Mouse (Mus musculus): ENCODE measurements around the gene Pacsin2. TPM values are rescaled to one million over a fixed set of nuclear protein-coding genes. Genes with fewer than 3 reads are reported as not detected.

Pacsin2 gene
- polyA plus RNA-seq, 1 experiment from 2014 or later, result 17.7 TPM

GRCm38 (mm10) chr15:83497299-83497698 is 32.9 kb upstream of the Pacsin2 start:
- DNase-seq (no peak), ATAC-seq (ENCODE audit: low FRiP score, low TSS enrichment) (no peak)
- 93% methylated on average over 6 of the region's 6 CpGs for WGBS
- Histone ChIP-seq H3K4me3 (replicated peaks; ENCODE audit: low read depth, low read length) (no peak overlapping the region), H3K9me3 (ENCODE audit: control insufficient read depth, low read length) (no peaks in the 10 kb centered on the region), H3K36me3 (ENCODE audit: control insufficient read depth, insufficient read depth, low read length) (peaks cover 95% of the 10 kb centered on the region), H3K9ac (replicated peaks; ENCODE audit: low read length) (no peak overlapping the region), H3K4me2 (ENCODE audit: low read length) (no peak overlapping the region), H3K27ac (replicated peaks; ENCODE audit: low read depth, low read length) (no peak overlapping the region), H3K4me1 (ENCODE audit: control insufficient read depth, insufficient read depth, low read length) (no peaks in the 10 kb centered on the region), H3K27me3 (ENCODE audit: control insufficient read depth, insufficient read depth, low read length) (no peaks in the 10 kb centered on the region)

- no peaks in the 10 kb centered on the region for H3K9me3 ChIP-seq (ENCODE audit: control insufficient read depth, low read length)
- H3K4me1 ChIP-seq (ENCODE audit: control insufficient read depth, insufficient read depth, low read length), result no peaks in the 10 kb centered on the region
- peaks cover 99% of the 10 kb centered on the region for H3K36me3 ChIP-seq (ENCODE audit: control insufficient read depth, insufficient read depth, low read length)
- DNase-seq, result no peak
- H3K4me3 ChIP-seq (replicated peaks; ENCODE audit: low read depth, low read length), result no peak overlapping the region
- no peaks in the 10 kb centered on the region for H3K27me3 ChIP-seq (ENCODE audit: control insufficient read depth, insufficient read depth, low read length)
- H3K27ac ChIP-seq (replicated peaks; ENCODE audit: low read depth, low read length), result no peak overlapping the region
- no peak for ATAC-seq (ENCODE audit: low FRiP score, low TSS enrichment)
- no peak overlapping the region for H3K9ac ChIP-seq (replicated peaks; ENCODE audit: low read length)
- 75% methylated on average over 22 of the region's 22 CpGs for WGBS
- no peak overlapping the region for H3K4me2 ChIP-seq (ENCODE audit: low read length)
Measured at GRCm38 (mm10) chr15:83495787-83496367, 31.5 kb upstream of the Pacsin2 start.

- no peak for ATAC-seq (ENCODE audit: low FRiP score, low TSS enrichment)
- no peak overlapping the region for H3K27ac ChIP-seq (replicated peaks; ENCODE audit: low read depth, low read length)
- no peak for DNase-seq
- no peak overlapping the region for H3K9ac ChIP-seq (replicated peaks; ENCODE audit: low read length)
- no peak overlapping the region for H3K4me3 ChIP-seq (replicated peaks; ENCODE audit: low read depth, low read length)
- peaks cover 99% of the 10 kb centered on the region for H3K36me3 ChIP-seq (ENCODE audit: control insufficient read depth, insufficient read depth, low read length)
- 86% methylated on average over 3 of the region's 3 CpGs for WGBS
- H3K4me2 ChIP-seq (ENCODE audit: low read length), result no peak overlapping the region
- no peaks in the 10 kb centered on the region for H3K27me3 ChIP-seq (ENCODE audit: control insufficient read depth, insufficient read depth, low read length)
- no peaks in the 10 kb centered on the region for H3K4me1 ChIP-seq (ENCODE audit: control insufficient read depth, insufficient read depth, low read length)
- no peaks in the 10 kb centered on the region for H3K9me3 ChIP-seq (ENCODE audit: control insufficient read depth, low read length)
Measured at GRCm38 (mm10) chr15:83495195-83495594, 30.8 kb upstream of the Pacsin2 start.

- H3K9me3 ChIP-seq (ENCODE audit: control insufficient read depth, low read length), result no peaks in the 10 kb centered on the region
- H3K9ac ChIP-seq (replicated peaks; ENCODE audit: low read length), result no peak overlapping the region
- peaks cover 99% of the 10 kb centered on the region for H3K36me3 ChIP-seq (ENCODE audit: control insufficient read depth, insufficient read depth, low read length)
- 84% methylated on average over 6 of the region's 6 CpGs for WGBS
- no peak overlapping the region for H3K4me3 ChIP-seq (replicated peaks; ENCODE audit: low read depth, low read length)
- H3K27me3 ChIP-seq (ENCODE audit: control insufficient read depth, insufficient read depth, low read length), result no peaks in the 10 kb centered on the region
- no peak overlapping the region for H3K4me2 ChIP-seq (ENCODE audit: low read length)
- ATAC-seq (ENCODE audit: low FRiP score, low TSS enrichment) (no peak), DNase-seq (no peak)
- no peak overlapping the region for H3K27ac ChIP-seq (replicated peaks; ENCODE audit: low read depth, low read length)
- no peaks in the 10 kb centered on the region for H3K4me1 ChIP-seq (ENCODE audit: control insufficient read depth, insufficient read depth, low read length)
Measured at GRCm38 (mm10) chr15:83494572-83494920, 30.1 kb upstream of the Pacsin2 start.

GRCm38 (mm10) chr15:83493856-83494571 is 29.6 kb upstream of the Pacsin2 start:
- Histone ChIP-seq H3K4me1 (ENCODE audit: control insufficient read depth, insufficient read depth, low read length) (no peaks in the 10 kb centered on the region), H3K27ac (replicated peaks; ENCODE audit: low read depth, low read length) (no peak overlapping the region), H3K9ac (replicated peaks; ENCODE audit: low read length) (no peak overlapping the region), H3K27me3 (ENCODE audit: control insufficient read depth, insufficient read depth, low read length) (no peaks in the 10 kb centered on the region), H3K4me3 (replicated peaks; ENCODE audit: low read depth, low read length) (no peak overlapping the region), H3K36me3 (ENCODE audit: control insufficient read depth, insufficient read depth, low read length) (peaks cover 99% of the 10 kb centered on the region), H3K4me2 (ENCODE audit: low read length) (no peak overlapping the region), H3K9me3 (ENCODE audit: control insufficient read depth, low read length) (no peaks in the 10 kb centered on the region)
- 93% methylated on average over 7 of the region's 7 CpGs for WGBS
- ATAC-seq (ENCODE audit: low FRiP score, low TSS enrichment) (no peak), DNase-seq (no peak)

GRCm38 (mm10) chr15:83491891-83492290 is 27.5 kb upstream of the Pacsin2 start:
- no peak overlapping the region for H3K4me2 ChIP-seq (ENCODE audit: low read length)
- ATAC-seq (ENCODE audit: low FRiP score, low TSS enrichment), result no peak
- WGBS, result 93% methylated on average over 5 of the region's 5 CpGs

GRCm38 (mm10) chr15:83489471-83489870 is 25.1 kb upstream of the Pacsin2 start:
- H3K27me3 ChIP-seq (ENCODE audit: control insufficient read depth, insufficient read depth, low read length), result no peaks in the 10 kb centered on the region
- no peaks in the 10 kb centered on the region for H3K9me3 ChIP-seq (ENCODE audit: control insufficient read depth, low read length)
- H3K27ac ChIP-seq (replicated peaks; ENCODE audit: low read depth, low read length), result no peak overlapping the region
- H3K4me3 ChIP-seq (replicated peaks; ENCODE audit: low read depth, low read length), result no peak overlapping the region
- peaks cover 93% of the 10 kb centered on the region for H3K36me3 ChIP-seq (ENCODE audit: control insufficient read depth, insufficient read depth, low read length)
- WGBS, result 96% methylated on average over 20 of the region's 20 CpGs
- ATAC-seq (ENCODE audit: low FRiP score, low TSS enrichment) (no peak), DNase-seq (no peak)
- H3K4me2 ChIP-seq (ENCODE audit: low read length), result no peak overlapping the region
- H3K9ac ChIP-seq (replicated peaks; ENCODE audit: low read length), result no peak overlapping the region
- H3K4me1 ChIP-seq (ENCODE audit: control insufficient read depth, insufficient read depth, low read length), result no peaks in the 10 kb centered on the region

More at GRCm38 (mm10) chr15:83491891-83492290, 27.5 kb upstream of the Pacsin2 start:
- H3K36me3 ChIP-seq (ENCODE audit: control insufficient read depth, insufficient read depth, low read length), result peaks cover 97% of the 10 kb centered on the region
- no peak overlapping the region for H3K27ac ChIP-seq (replicated peaks; ENCODE audit: low read depth, low read length)
- no peak overlapping the region for H3K4me3 ChIP-seq (replicated peaks; ENCODE audit: low read depth, low read length)
- H3K4me1 ChIP-seq (ENCODE audit: control insufficient read depth, insufficient read depth, low read length), result no peaks in the 10 kb centered on the region
- no peak overlapping the region for H3K9ac ChIP-seq (replicated peaks; ENCODE audit: low read length)
- H3K9me3 ChIP-seq (ENCODE audit: control insufficient read depth, low read length), result no peaks in the 10 kb centered on the region
- H3K27me3 ChIP-seq (ENCODE audit: control insufficient read depth, insufficient read depth, low read length), result no peaks in the 10 kb centered on the region
- no peak for DNase-seq

GRCm38 (mm10) chr15:83487477-83488115 is 23.2 kb upstream of the Pacsin2 start:
- DNase-seq, result no peak
- 80% methylated on average over 9 of the region's 9 CpGs for WGBS
- no peak overlapping the region for H3K27ac ChIP-seq (replicated peaks; ENCODE audit: low read depth, low read length)
- no peaks in the 10 kb centered on the region for H3K27me3 ChIP-seq (ENCODE audit: control insufficient read depth, insufficient read depth, low read length)
- H3K4me1 ChIP-seq (ENCODE audit: control insufficient read depth, insufficient read depth, low read length), result no peaks in the 10 kb centered on the region
- no peaks in the 10 kb centered on the region for H3K9me3 ChIP-seq (ENCODE audit: control insufficient read depth, low read length)
- ATAC-seq (ENCODE audit: low FRiP score, low TSS enrichment), result no peak
- no peak overlapping the region for H3K4me3 ChIP-seq (replicated peaks; ENCODE audit: low read depth, low read length)
- peaks cover 88% of the 10 kb centered on the region for H3K36me3 ChIP-seq (ENCODE audit: control insufficient read depth, insufficient read depth, low read length)
- no peak overlapping the region for H3K4me2 ChIP-seq (ENCODE audit: low read length)
- no peak overlapping the region for H3K9ac ChIP-seq (replicated peaks; ENCODE audit: low read length)

GRCm38 (mm10) chr15:83484311-83484710 is 19.9 kb upstream of the Pacsin2 start:
- no peaks in the 10 kb centered on the region for H3K27me3 ChIP-seq (ENCODE audit: control insufficient read depth, insufficient read depth, low read length)
- no peak overlapping the region for H3K4me2 ChIP-seq (ENCODE audit: low read length)
- 90% methylated on average over 10 of the region's 10 CpGs for WGBS
- H3K9ac ChIP-seq (replicated peaks; ENCODE audit: low read length), result no peak overlapping the region
- no peaks in the 10 kb centered on the region for H3K4me1 ChIP-seq (ENCODE audit: control insufficient read depth, insufficient read depth, low read length)
- no peak overlapping the region for H3K27ac ChIP-seq (replicated peaks; ENCODE audit: low read depth, low read length)
- H3K36me3 ChIP-seq (ENCODE audit: control insufficient read depth, insufficient read depth, low read length), result peaks cover 56% of the 10 kb centered on the region
- H3K4me3 ChIP-seq (replicated peaks; ENCODE audit: low read depth, low read length), result no peak overlapping the region
- H3K9me3 ChIP-seq (ENCODE audit: control insufficient read depth, low read length), result no peaks in the 10 kb centered on the region
- no peak for ATAC-seq (ENCODE audit: low FRiP score, low TSS enrichment)
- DNase-seq, result no peak
